Mouse (Mus musculus) hindbrain, postnatal 0 days (tissue): ENCODE data around the gene Vmn1r1. TPM values are rescaled to one million over a fixed set of nuclear protein-coding genes. Genes with fewer than 3 reads are reported as not detected.
"Not testable (repeated sequence)": the region's sequence is repeated elsewhere in the genome, so short reads cannot be mapped to it uniquely, and the experiment has no call there.

Source experiments
- ATAC-seq: fragments of 200-750 bp; cut with Nextera tagmentation; 2 replicates; pipeline ENCODE4 v1.8.0; 2017; ENCODE audit warnings: mild to moderate bottlenecking, moderate TSS enrichment, moderate library complexity
- DNase-seq: peaks from one replicate; pipeline ENCODE4 v3.0.0-alpha.2; 2015; ENCODE audit warnings: low spot score
- H3K27ac ChIP-seq: fragments of 300-500 bp; sonication (generic); 2 replicates; pipeline ENCODE4 v1.5.1; 2014; ENCODE audit warnings: mild to moderate bottlenecking
- H3K27me3 ChIP-seq: fragments of 300-500 bp; sonication (generic); 2 replicates; pipeline ENCODE4 v1.6.1; 2014; ENCODE audit warnings: low read length, mixed read lengths; ENCODE audit not compliant: insufficient read depth
- H3K36me3 ChIP-seq: fragments of 300-500 bp; sonication (generic); 2 replicates; pipeline ENCODE4 v1.6.1; 2014; ENCODE audit warnings: low read length, mixed read lengths; ENCODE audit not compliant: insufficient read depth
- H3K4me1 ChIP-seq: fragments of 300-500 bp; sonication (generic); 2 replicates; pipeline ENCODE4 v1.6.1; 2014; ENCODE audit warnings: antibody characterized with exemption, low read length, mixed read lengths; ENCODE audit not compliant: insufficient read depth
- H3K4me2 ChIP-seq: fragments of 300-500 bp; sonication (generic); 2 replicates; pipeline ENCODE4 v1.6.1; 2014; ENCODE audit warnings: low read depth, mild to moderate bottlenecking, low read length, moderate library complexity, mixed read lengths
- H3K4me3 ChIP-seq: fragments of 300-500 bp; sonication (generic); 2 replicates; pipeline ENCODE4 v1.5.1; 2014; ENCODE audit warnings: low read length
- H3K9ac ChIP-seq: fragments of 300-500 bp; sonication (generic); replicated peaks from 2 replicates; pipeline ENCODE4 v1.6.1; 2014; ENCODE audit warnings: mild to moderate bottlenecking, low read length, moderate library complexity, mixed read lengths
- H3K9me3 ChIP-seq: fragments of 300-500 bp; sonication (generic); 2 replicates; pipeline ENCODE4 v1.6.1; 2016; ENCODE audit warnings: low read length, mixed read lengths
- CTCF ChIP-seq: IDR thresholded peaks from 2 replicates; pipeline ENCODE4 v1.5.1; 2016; ENCODE audit warnings: antibody characterized with exemption, control low read depth, low read depth
- WGBS: fragments of 180-500 bp; shearing (Covaris S2); extraction: QIAGEN DNeasy Blood & Tissue Kit; methylation state at CpG from one replicate; pipeline ENCODE4 v1.1.7; 2014; 5-methylcytosine and 5-hydroxymethylcytosine counted together
- polyA plus RNA-seq: library from polyadenylated mRNA; unstranded; fragments of >200 nt; fragmentation: Nextera tagmentation; extraction: Ambion mirVana; gene quantifications from 2 replicates; pipeline ENCODE4 v1.2.1, GENCODE M21; 2015
- total RNA-seq: library from RNA; depleted of rRNA; stranded (reverse); fragments of >200 nt; gene quantifications from 2 replicates; pipeline ENCODE4 v1.2.3, GENCODE M21; 2014; rRNA removed

Gene Vmn1r1
- total RNA-seq (not detected in 2 replicates), polyA plus RNA-seq (not detected in 2 replicates)

GRCm38 (mm10) chr1:182164386-182164785 is at the start of gene Vmn1r1:
Gene Vmn1r1, minus strand, starts transcription at chr1:182164486.
- WGBS, result 84% methylated on average over 7 of the region's 7 CpGs
- Histone ChIP-seq H3K4me3 (no peak within 1 kb of the TSS), H3K9ac (no peak within 1 kb of the TSS), H3K27ac (no peak within 1 kb of the TSS), H3K9me3 (no peaks in the 10 kb centered on the region), H3K4me2 (no peak within 1 kb of the TSS), H3K4me1 (no peaks in the 10 kb centered on the region), H3K36me3 (no peaks in the 10 kb centered on the region), H3K27me3 (no peaks in the 10 kb centered on the region)
- no peak for ATAC-seq
- TF ChIP-seq CTCF, result no peak
- no peak for DNase-seq

GRCm38 (mm10) chr1:182210322-182210721 is 46.0 kb upstream of the Vmn1r1 start:
- Histone ChIP-seq H3K9ac (no peak overlapping the region), H3K36me3 (no peaks in the 10 kb centered on the region), H3K4me2 (no peak overlapping the region), H3K9me3 (no peaks in the 10 kb centered on the region), H3K27me3 (no peaks in the 10 kb centered on the region), H3K27ac (no peak overlapping the region), H3K4me3 (no peak overlapping the region), H3K4me1 (no peaks in the 10 kb centered on the region)
- no peak for ATAC-seq
- DNase-seq, result no peak
- no peak for TF ChIP-seq CTCF
- 96% methylated on average over 2 of the region's 2 CpGs for WGBS

- no peaks in the 10 kb centered on the region for H3K9me3 ChIP-seq
- H3K9ac ChIP-seq, result no peak overlapping the region
- no peak overlapping the region for H3K27ac ChIP-seq
- no peaks in the 10 kb centered on the region for H3K27me3 ChIP-seq
- no peak overlapping the region for H3K4me3 ChIP-seq
- DNase-seq (no peak), ATAC-seq (no peak)
- 65% methylated on average over 1 of the region's 1 CpGs for WGBS
- no peak overlapping the region for H3K4me2 ChIP-seq
- TF ChIP-seq CTCF, result no peak
- no peaks in the 10 kb centered on the region for H3K36me3 ChIP-seq
- H3K4me1 ChIP-seq, result no peaks in the 10 kb centered on the region
These were observed 28.3 kb upstream of the Vmn1r1 start for GRCm38 (mm10) chr1:182192581-182192980.

- H3K27ac ChIP-seq, result no peak overlapping the region
- 74% methylated on average over 10 of the region's 10 CpGs for WGBS
- H3K9ac ChIP-seq, result no peak overlapping the region
- H3K4me3 ChIP-seq, result no peak overlapping the region
- H3K27me3 ChIP-seq, result no peaks in the 10 kb centered on the region
- no peaks in the 10 kb centered on the region for H3K4me1 ChIP-seq
- no peak overlapping the region for H3K4me2 ChIP-seq
- TF ChIP-seq CTCF, result no peak
- H3K9me3 ChIP-seq, result no peaks in the 10 kb centered on the region
- ATAC-seq (no peak), DNase-seq (no peak)
- no peaks in the 10 kb centered on the region for H3K36me3 ChIP-seq
These were observed 27.7 kb upstream of the Vmn1r1 start for GRCm38 (mm10) chr1:182191816-182192545.

GRCm38 (mm10) chr1:182191181-182191580 is 26.9 kb upstream of the Vmn1r1 start:
- DNase-seq, result no peak
- H3K4me3 ChIP-seq, result no peak overlapping the region
- no peak for TF ChIP-seq CTCF
- H3K27ac ChIP-seq, result no peak overlapping the region
- no peaks in the 10 kb centered on the region for H3K27me3 ChIP-seq
- H3K4me2 ChIP-seq, result no peak overlapping the region
- no peaks in the 10 kb centered on the region for H3K36me3 ChIP-seq
- ATAC-seq, result no peak
- H3K9me3 ChIP-seq, result no peaks in the 10 kb centered on the region
- 74% methylated on average over 4 of the region's 5 CpGs for WGBS
- H3K4me1 ChIP-seq, result no peaks in the 10 kb centered on the region
- no peak overlapping the region for H3K9ac ChIP-seq

- H3K9me3 ChIP-seq, result no peaks in the 10 kb centered on the region
- DNase-seq (no peak), ATAC-seq (no peak)
- 66% methylated on average over 3 of the region's 3 CpGs for WGBS
- no peak overlapping the region for H3K27ac ChIP-seq
- no peak for TF ChIP-seq CTCF
- no peaks in the 10 kb centered on the region for H3K27me3 ChIP-seq
- H3K4me2 ChIP-seq, result no peak overlapping the region
- no peak overlapping the region for H3K4me3 ChIP-seq
- no peaks in the 10 kb centered on the region for H3K4me1 ChIP-seq
- H3K9ac ChIP-seq, result no peak overlapping the region
- no peaks in the 10 kb centered on the region for H3K36me3 ChIP-seq
These were observed 25.6 kb upstream of the Vmn1r1 start for GRCm38 (mm10) chr1:182189669-182190440.

- not testable (repeated sequence) for H3K9ac ChIP-seq, DNase-seq, H3K36me3 ChIP-seq, H3K9me3 ChIP-seq, ATAC-seq, H3K4me2 ChIP-seq, H3K4me3 ChIP-seq, H3K4me1 ChIP-seq, H3K27me3 ChIP-seq, H3K27ac ChIP-seq
- 62% methylated on average over 4 of the region's 4 CpGs for WGBS
These were observed 18.2 kb upstream of the Vmn1r1 start for GRCm38 (mm10) chr1:182182449-182182848.
